9 mouse cellular contexts compared by ENCODE assay signal in genomic region chr8:122864719-122865129, GRCm38 (mm10). TPM values are rescaled to one million over a fixed set of nuclear protein-coding genes. Genes with fewer than 3 reads are reported as not detected.
DNase-seq lines count a peak whose midpoint lies in the region; ATAC-seq lines count a peak whose summit lies in the region.
"Had no signal": no experiment of that assay in that cellular context is flagged by ENCODE, and none has a peak within 500 bp of the region (broad histone marks: within the 10 kb centered on the region; RNA-seq: fewer than 3 reads in every experiment).

No protein-coding gene starts in this region.

- DNase-seq in kidney, adult 9 months = no peak
- peak; percentile 61 for DNase-seq in embryonic facial prominence, embryonic 10.5 days (ENCODE audit: low spot score)
- no peak for DNase-seq in T-cell, adult 2 months (ENCODE audit: low spot score)
- no peak for DNase-seq in layer of hippocampus, postnatal 10 days (ENCODE audit: low spot score in 2 of 2)
- DNase-seq in kidney, postnatal 10 days = no peak

- no peak overlapping the region for H3K27ac ChIP-seq in kidney, embryonic 16.5 days (ENCODE audit: low read length)
- H3K27ac ChIP-seq in embryonic facial prominence, embryonic 10.5 days (replicated peaks) = peak overlapping the region; percentile 11
- H3K27ac ChIP-seq in neural tube, embryonic 13.5 days (replicated peaks) = no peak overlapping the region

- no peak for ATAC-seq in kidney, embryonic 16.5 days (ENCODE audit: low FRiP score, low TSS enrichment)
- peak; percentile 42 for ATAC-seq in inflammation-experienced regulatory T-cells, adult 6 months
- 0 out of 2 replicates have a peak, but pooled peaks have one; percentile 41 for ATAC-seq in neural tube, embryonic 13.5 days (ENCODE audit: low read depth)

- H3K4me1 ChIP-seq in kidney, embryonic 16.5 days (ENCODE audit: insufficient read depth, low read length) = 0 out of 2 replicates have a peak, but pooled peaks cover 4% of the 10 kb centered on the region
- peaks cover 23% of the 10 kb centered on the region for H3K4me1 ChIP-seq in embryonic facial prominence, embryonic 10.5 days
- H3K4me1 ChIP-seq in neural tube, embryonic 13.5 days (replicated peaks) = peaks cover 12% of the 10 kb centered on the region

- 44% methylated on average over 26 of the region's 26 CpGs for WGBS in kidney, embryonic 16.5 days
- WGBS in embryonic facial prominence, embryonic 10.5 days = 53% methylated on average over 26 of the region's 26 CpGs
- WGBS in neural tube, embryonic 13.5 days = 59% methylated on average over 26 of the region's 26 CpGs

- peak overlapping the region; percentile 45 for H3K4me2 ChIP-seq in kidney, embryonic 16.5 days (replicated peaks; ENCODE audit: low read depth, low read length)
- H3K4me2 ChIP-seq in neural tube, embryonic 13.5 days = peak overlapping the region; percentile 52

- no peaks in the 10 kb centered on the region for H3K27me3 ChIP-seq in kidney, embryonic 16.5 days (ENCODE audit: insufficient read depth, low read length)
- H3K27me3 ChIP-seq in embryonic facial prominence, embryonic 10.5 days (replicated peaks; ENCODE audit: low read depth, poor library complexity, severe bottlenecking) = peaks cover 18% of the 10 kb centered on the region
- no peaks in the 10 kb centered on the region for H3K27me3 ChIP-seq in neural tube, embryonic 13.5 days

- peaks cover 21% of the 10 kb centered on the region; the same call in 1 of the 2 replicates for H3K9me3 ChIP-seq in kidney, embryonic 16.5 days (ENCODE audit: low read length)
- H3K9me3 ChIP-seq in embryonic facial prominence, embryonic 10.5 days = peaks cover 21% of the 10 kb centered on the region
- H3K9me3 ChIP-seq in neural tube, embryonic 13.5 days = peaks cover 15% of the 10 kb centered on the region; the same call in 1 of the 2 replicates
- H3K9me3 ChIP-seq: G1E had no signal

- no peaks in the 10 kb centered on the region for H3K36me3 ChIP-seq in kidney, embryonic 16.5 days (ENCODE audit: insufficient read depth, low read length)
- H3K36me3 ChIP-seq in embryonic facial prominence, embryonic 10.5 days (replicated peaks) = no peaks in the 10 kb centered on the region; the same call in 1 of the 2 replicates
- H3K36me3 ChIP-seq in neural tube, embryonic 13.5 days = no peaks in the 10 kb centered on the region
- H3K36me3 ChIP-seq: G1E had no signal

- H3K9ac ChIP-seq in kidney, embryonic 16.5 days (replicated peaks; ENCODE audit: low read length) = peak overlapping the region; percentile 29; the same call in 1 of the 2 replicates
- H3K9ac ChIP-seq in neural tube, embryonic 13.5 days = peak overlapping the region; percentile 47

- peak overlapping the region; percentile 24 for H3K4me3 ChIP-seq in kidney, embryonic 16.5 days (ENCODE audit: low read length)
- peak overlapping the region; percentile 49 for H3K4me3 ChIP-seq in embryonic facial prominence, embryonic 10.5 days
- peak overlapping the region; percentile 29 for H3K4me3 ChIP-seq in neural tube, embryonic 13.5 days

RNA-seq across cellular contexts. Expression of gene Cdh15, which starts 17.0 kb away (rescaled TPM):
- 1.3 and 1.8 TPM in 2 replicates for polyA plus RNA-seq in kidney, embryonic 16.5 days (2015; fragmentation: Nextera tagmentation; extraction: Ambion mirVana)
- 1.7 and 2.0 TPM in 2 replicates for polyA plus RNA-seq in embryonic facial prominence, embryonic 10.5 days (2016; fragmentation: Nextera tagmentation; extraction: Ambion mirVana)
- polyA plus RNA-seq in inflammation-experienced regulatory T-cells, adult 6 months (2017; shearing (Covaris generic)) = under 1 TPM in 2 of 3 experiments, not detected in 1; 0.67 to 0.81 TPM
- polyA plus RNA-seq in neural tube, embryonic 13.5 days (2015; fragmentation: Nextera tagmentation; extraction: Ambion mirVana) = 2.7 and 3.5 TPM in 2 replicates
- 1 to 10 TPM; 1.5 TPM for total RNA-seq in layer of hippocampus, postnatal 10 days (2021)
- total RNA-seq: G1E had no signal
- polyA plus RNA-seq: G1E had no signal
